Mouse (Mus musculus) embryonic facial prominence, embryonic 14.5 days (tissue): ENCODE data around the gene Arntl. TPM values are rescaled to one million over a fixed set of nuclear protein-coding genes. Genes with fewer than 3 reads are reported as not detected.
A peak's percentile ranks its signal among the peaks of the same experiment; 100 is the strongest.

Experiments used
- ATAC-seq: fragments of 200-750 bp; cut with Nextera tagmentation; 2 replicates; pipeline ENCODE4 v1.8.0; 2017; ENCODE audit warnings: low read depth, moderate number of reproducible peaks, moderate TSS enrichment
- DNase-seq: peaks from one replicate; pipeline ENCODE4 v3.0.0-alpha.2; 2015; ENCODE audit warnings: low spot score
- H3K27ac ChIP-seq: fragments of 300-500 bp; sonication (generic); replicated peaks from 2 replicates; pipeline ENCODE4 v1.5.1; 2014; ENCODE audit warnings: low read depth, mild to moderate bottlenecking, low read length, moderate library complexity
- H3K27me3 ChIP-seq: fragments of 300-500 bp; sonication (generic); replicated peaks from 2 replicates; pipeline ENCODE4 v1.6.1; 2014; ENCODE audit warnings: low read length; ENCODE audit not compliant: control insufficient read depth, insufficient read depth
- H3K36me3 ChIP-seq: fragments of 300-500 bp; sonication (generic); 2 replicates; pipeline ENCODE4 v1.6.1; 2014; ENCODE audit warnings: low read length, mixed read lengths; ENCODE audit not compliant: control insufficient read depth, insufficient read depth
- H3K4me1 ChIP-seq: fragments of 300-500 bp; sonication (generic); 2 replicates; pipeline ENCODE4 v1.6.1; 2014; ENCODE audit warnings: antibody characterized with exemption, low read length; ENCODE audit not compliant: control insufficient read depth, insufficient read depth
- H3K4me2 ChIP-seq: fragments of 300-500 bp; sonication (generic); 2 replicates; pipeline ENCODE4 v1.6.1; 2014; ENCODE audit warnings: low read depth, mild to moderate bottlenecking, low read length, moderate library complexity, mixed read lengths
- H3K4me3 ChIP-seq: fragments of 300-500 bp; sonication (generic); 2 replicates; pipeline ENCODE4 v1.5.1; 2014; ENCODE audit warnings: low read depth, mild to moderate bottlenecking, low read length
- H3K9ac ChIP-seq: fragments of 300-500 bp; sonication (generic); 2 replicates; pipeline ENCODE4 v1.6.1; 2014; ENCODE audit warnings: low read depth, mild to moderate bottlenecking, low read length, moderate library complexity, mixed read lengths
- H3K9me3 ChIP-seq: fragments of 300-500 bp; sonication (generic); 2 replicates; pipeline ENCODE4 v1.6.1; 2016; ENCODE audit warnings: low read length; ENCODE audit not compliant: control insufficient read depth
- WGBS: fragments of 180-500 bp; shearing (Covaris S2); extraction: QIAGEN DNeasy Blood & Tissue Kit; methylation state at CpG from one replicate; pipeline ENCODE4 v1.1.7; 2014; 5-methylcytosine and 5-hydroxymethylcytosine counted together
- polyA plus RNA-seq: library from polyadenylated mRNA; unstranded; fragments of >200 nt; fragmentation: Nextera tagmentation; extraction: Ambion mirVana; gene quantifications from 2 replicates; pipeline ENCODE4 v1.2.1, GENCODE M21; 2014

The Arntl gene
- polyA plus RNA-seq: 8.5 and 9.6 TPM in 2 replicates

- 1% methylated on average over 48 of the region's 52 CpGs for WGBS
- Histone ChIP-seq H3K4me3 (peak within 1 kb of the TSS; percentile 74), H3K27me3 (peaks cover 40% of the 10 kb centered on the region), H3K36me3 (no peaks in the 10 kb centered on the region), H3K9ac (peak within 1 kb of the TSS; percentile 71), H3K9me3 (no peaks in the 10 kb centered on the region), H3K4me2 (peak within 1 kb of the TSS; percentile 81), H3K4me1 (peaks cover 16% of the 10 kb centered on the region), H3K27ac (no peak within 1 kb of the TSS; the same call in 1 of the 2 replicates)
- DNase-seq (peak; percentile 100), ATAC-seq (peak; percentile 98)
Measured at GRCm38 (mm10) chr7:113206644-113207470, at the start of gene Arntl. Gene Arntl (plus strand): TSS chr7:113207465.

GRCm38 (mm10) chr7:113161077-113161698, 46.1 kb upstream of the Arntl start:
- H3K4me1 ChIP-seq: no peaks in the 10 kb centered on the region
- H3K9ac ChIP-seq: no peak overlapping the region
- H3K27me3 ChIP-seq: no peaks in the 10 kb centered on the region
- H3K9me3 ChIP-seq: no peaks in the 10 kb centered on the region
- no peaks in the 10 kb centered on the region for H3K36me3 ChIP-seq
- no peak overlapping the region for H3K27ac ChIP-seq
- no peak overlapping the region for H3K4me2 ChIP-seq
- DNase-seq (no peak), ATAC-seq (no peak)
- 80% methylated on average over 8 of the region's 8 CpGs for WGBS
- H3K4me3 ChIP-seq: no peak overlapping the region

GRCm38 (mm10) chr7:113164719-113165118, 42.5 kb upstream of the Arntl start:
- H3K27ac ChIP-seq: no peak overlapping the region
- no peak overlapping the region for H3K9ac ChIP-seq
- H3K27me3 ChIP-seq: no peaks in the 10 kb centered on the region
- no peak overlapping the region for H3K4me2 ChIP-seq
- WGBS: 76% methylated on average over 4 of the region's 4 CpGs
- no peaks in the 10 kb centered on the region for H3K4me1 ChIP-seq
- no peaks in the 10 kb centered on the region for H3K9me3 ChIP-seq
- no peak for DNase-seq
- H3K4me3 ChIP-seq: no peak overlapping the region
- H3K36me3 ChIP-seq: no peaks in the 10 kb centered on the region
- no peak for ATAC-seq

- Histone ChIP-seq H3K4me1 (no peaks in the 10 kb centered on the region), H3K9ac (no peak overlapping the region), H3K36me3 (no peaks in the 10 kb centered on the region), H3K4me3 (no peak overlapping the region), H3K9me3 (no peaks in the 10 kb centered on the region), H3K27ac (no peak overlapping the region), H3K4me2 (no peak overlapping the region), H3K27me3 (no peaks in the 10 kb centered on the region)
- peak; percentile 88 for DNase-seq
- WGBS: 40% methylated on average over 8 of the region's 8 CpGs
- 0 out of 2 replicates have a peak, but pooled peaks have one; percentile 30 for ATAC-seq
Measured at GRCm38 (mm10) chr7:113167092-113167491, 40.2 kb upstream of the Arntl start.

GRCm38 (mm10) chr7:113168609-113169008, 38.7 kb upstream of the Arntl start:
- H3K9me3 ChIP-seq: no peaks in the 10 kb centered on the region
- WGBS: 80% methylated on average over 8 of the region's 8 CpGs
- H3K4me2 ChIP-seq: no peak overlapping the region
- H3K4me1 ChIP-seq: no peaks in the 10 kb centered on the region
- no peak overlapping the region for H3K27ac ChIP-seq
- H3K4me3 ChIP-seq: no peak overlapping the region
- H3K9ac ChIP-seq: no peak overlapping the region
- ATAC-seq: no peak
- H3K27me3 ChIP-seq: no peaks in the 10 kb centered on the region
- no peaks in the 10 kb centered on the region for H3K36me3 ChIP-seq
- DNase-seq: no peak

GRCm38 (mm10) chr7:113172425-113172824, 34.8 kb upstream of the Arntl start:
- Histone ChIP-seq H3K4me1 (no peaks in the 10 kb centered on the region), H3K36me3 (no peaks in the 10 kb centered on the region), H3K9me3 (no peaks in the 10 kb centered on the region), H3K4me2 (no peak overlapping the region), H3K27ac (no peak overlapping the region), H3K4me3 (no peak overlapping the region), H3K27me3 (no peaks in the 10 kb centered on the region), H3K9ac (no peak overlapping the region)
- DNase-seq (no peak), ATAC-seq (no peak)
- 59% methylated on average over 2 of the region's 2 CpGs for WGBS

- no peak overlapping the region for H3K9ac ChIP-seq
- 82% methylated on average over 4 of the region's 4 CpGs for WGBS
- H3K9me3 ChIP-seq: no peaks in the 10 kb centered on the region
- no peaks in the 10 kb centered on the region for H3K4me1 ChIP-seq
- DNase-seq (no peak), ATAC-seq (no peak)
- H3K4me3 ChIP-seq: no peak overlapping the region
- no peaks in the 10 kb centered on the region for H3K27me3 ChIP-seq
- no peak overlapping the region for H3K4me2 ChIP-seq
- no peak overlapping the region for H3K27ac ChIP-seq
- H3K36me3 ChIP-seq: no peaks in the 10 kb centered on the region
Measured at GRCm38 (mm10) chr7:113175481-113175880, 31.8 kb upstream of the Arntl start.

- Histone ChIP-seq H3K27me3 (no peaks in the 10 kb centered on the region), H3K4me1 (no peaks in the 10 kb centered on the region), H3K27ac (no peak overlapping the region), H3K4me2 (no peak overlapping the region), H3K36me3 (no peaks in the 10 kb centered on the region), H3K9ac (no peak overlapping the region), H3K4me3 (no peak overlapping the region), H3K9me3 (no peaks in the 10 kb centered on the region)
- 90% methylated on average over 6 of the region's 6 CpGs for WGBS
- DNase-seq: no peak
- ATAC-seq: no peak
Measured at GRCm38 (mm10) chr7:113178073-113178472, 29.2 kb upstream of the Arntl start.
